Mouse (Mus musculus) Patski (cell line): ENCODE measurements around the gene Gm44790. TPM values are rescaled to one million over a fixed set of nuclear protein-coding genes. Genes with fewer than 3 reads are reported as not detected.

ENCODE experiments used
- ATAC-seq: fragments of 100-300 bp; one replicate; pipeline ENCODE4 v1.8.0; 2021
- CTCF ChIA-PET: fragments of 350-600 bp; sonication (Branson Sonifier 250); formaldehyde crosslinking; loops from one replicate; lab custom pipeline; 2022; ENCODE audit warnings: inconsistent platforms; lab: Charles Lee
- POLR2A ChIA-PET: fragments of 350-600 bp; sonication (Branson Sonifier 250); formaldehyde crosslinking; loops from one replicate; lab custom pipeline; 2022; ENCODE audit warnings: antibody characterized with exemption, inconsistent platforms; lab: Charles Lee
- DNase-seq: peaks from one replicate; pipeline ENCODE4 v3.0.0-alpha.2; 2011; ENCODE audit warnings: low read depth, low spot score
- H3K27me3 ChIP-seq: fragments of 371-371 bp; one replicate; pipeline ENCODE4 v1.5.1; 2021
- CTCF ChIP-seq: fragments of 100-300 bp; IDR thresholded peaks from one replicate; pipeline ENCODE4 v1.5.1; 2021
- in situ Hi-C: fragments of 300-500 bp; cut with MboI; formaldehyde crosslinking; loops from 3 replicates; pipeline ENCODE4 v1.11.1; 2018; ENCODE audit warnings: low pct_unique_long_range_greater_than_20kb, mixed read lengths
- polyA plus RNA-seq: library from polyadenylated mRNA; unstranded; gene quantifications from one replicate; pipeline ENCODE4 v1.2.3, GENCODE M21; 2021

Gm44790 gene
- polyA plus RNA-seq, 1 experiment from 2014 or later = 3.1 TPM

DNA sequence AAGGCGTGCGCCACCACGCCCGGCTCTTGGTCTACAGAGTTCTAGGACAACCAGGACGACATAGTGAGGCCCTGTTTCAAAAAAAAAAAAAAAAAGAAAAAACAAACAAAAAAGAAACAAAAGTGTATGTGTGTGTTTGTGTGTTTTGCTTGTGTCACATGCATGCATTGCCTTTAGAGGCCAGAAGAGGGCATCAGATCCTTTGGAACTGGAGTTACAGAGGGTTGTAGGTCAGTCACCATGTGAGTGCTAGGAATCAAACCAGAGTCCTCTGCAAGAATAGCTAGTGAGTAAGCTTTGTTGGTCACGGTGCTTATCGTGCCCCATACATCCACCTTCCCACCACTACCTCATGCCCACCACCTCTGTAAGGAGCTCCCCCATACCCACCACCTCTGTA is 68.3 kb downstream of the Gm44790 start:
- no peaks in the 10 kb centered on the region for H3K27me3 ChIP-seq
- no peak for DNase-seq
- ChIA-PET CTCF (no interaction called here), POLR2A (interaction anchor here (0.8 kb wide), 1 partner anchor 29 kb away, joined by 5 read pairs; no protein-coding TSS in a partner anchor)
- no peak for TF ChIP-seq CTCF
- in situ Hi-C loops = no loop called here
- ATAC-seq = no peak

Other genes with a start within 250 kb of the Gm44790 start
- gene Tgfa, start 231.4 kb upstream of the Gm44790 start, polyA plus RNA-seq = 3.1 TPM
- 36.3 TPM for gene Fam136a, start 61.0 kb upstream of the Gm44790 start, polyA plus RNA-seq
- gene Snrpg, start 55.4 kb upstream of the Gm44790 start, polyA plus RNA-seq = 125 TPM
- 151 TPM for gene Pcyox1, start 29.5 kb upstream of the Gm44790 start, polyA plus RNA-seq
- 91.4 TPM for gene Tia1, start 22.4 kb upstream of the Gm44790 start, polyA plus RNA-seq
- 16.1 TPM for gene C87436, start 11.7 kb downstream of the Gm44790 start, polyA plus RNA-seq
- 240 TPM for gene Pcbp1, start 99.7 kb downstream of the Gm44790 start, polyA plus RNA-seq
- gene Asprv1, start 201.5 kb downstream of the Gm44790 start, polyA plus RNA-seq = not detected
- gene Mxd1, start 242.5 kb downstream of the Gm44790 start, polyA plus RNA-seq = 4.8 TPM